Mouse (Mus musculus): Measurements from ENCODE around the gene Arrdc1. TPM values are rescaled to one million over a fixed set of nuclear protein-coding genes. Genes with fewer than 3 reads are reported as not detected.

Gene Arrdc1
- polyA plus RNA-seq, 1 experiment from 2014 or later: 11.9 TPM

DNA sequence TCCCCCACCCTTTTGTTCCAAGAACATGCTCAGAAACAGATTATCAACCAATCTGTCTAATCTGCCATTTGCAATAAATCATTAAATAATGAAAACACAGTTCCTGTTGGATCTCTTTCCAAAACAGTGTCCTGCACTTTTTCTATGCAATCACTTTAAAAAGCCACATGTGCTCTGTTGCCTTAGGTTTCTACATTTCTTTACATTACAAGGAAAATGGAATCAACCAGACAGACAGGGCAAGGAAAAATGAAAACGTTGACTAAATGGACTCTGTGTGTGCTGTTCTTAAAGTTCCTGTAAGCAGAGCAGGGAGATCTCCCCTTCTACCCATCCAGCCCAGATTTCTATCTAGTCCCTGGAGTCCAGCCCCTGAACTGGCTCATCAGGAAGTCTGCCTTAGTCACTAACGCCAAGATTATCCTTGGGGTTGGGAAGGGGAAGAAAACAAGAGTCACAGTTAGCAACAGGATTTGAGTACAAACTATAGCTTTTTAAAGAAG, 29.3 kb downstream of the Arrdc1 start:
- Histone ChIP-seq H3K27me3 (ENCODE audit: control insufficient read depth, insufficient read depth, low read length) (no peaks in the 10 kb centered on the region), H3K27ac (replicated peaks in 1 of 2; ENCODE audit: control insufficient read depth in 1 of 2, insufficient read depth in 1 of 2, low read depth in 2 of 2, low read length in 2 of 2) (no peak overlapping the region), H3K36me3 (ENCODE audit: control insufficient read depth, insufficient read depth, low read length) (no peaks in the 10 kb centered on the region), H3K9me3 (ENCODE audit: control insufficient read depth, low read length) (no peaks in the 10 kb centered on the region), H3K4me1 (ENCODE audit: control insufficient read depth in 2 of 2, insufficient read depth in 2 of 2, low read length in 2 of 2) (peaks cover 4 to 29% of the 10 kb centered on the region in 2 experiments), H3K4me2 (ENCODE audit: low read length) (no peak overlapping the region), H3K9ac (ENCODE audit: low read length) (no peak overlapping the region), H3K4me3 (ENCODE audit: control insufficient read depth in 1 of 2, insufficient read depth in 1 of 2, low read depth in 1 of 2, low read length in 2 of 2) (no peak overlapping the region)
- WGBS: 26% methylated on average over 2 of the region's 2 CpGs
- ATAC-seq (ENCODE audit: insufficient number of reproducible peaks, insufficient read depth, low FRiP score, low read depth): no peak

GRCm38 (mm10) chr2:24904823-24905652, 30.0 kb downstream of the Arrdc1 start:
- no peaks in the 10 kb centered on the region for H3K36me3 ChIP-seq (ENCODE audit: control insufficient read depth, insufficient read depth, low read length)
- H3K9me3 ChIP-seq (ENCODE audit: control insufficient read depth, low read length): no peaks in the 10 kb centered on the region
- WGBS: 71% methylated on average over 11 of the region's 11 CpGs
- no peak overlapping the region for H3K9ac ChIP-seq (ENCODE audit: low read length)
- no peaks in the 10 kb centered on the region for H3K27me3 ChIP-seq (ENCODE audit: control insufficient read depth, insufficient read depth, low read length)
- no peak overlapping the region for H3K4me3 ChIP-seq (ENCODE audit: control insufficient read depth in 1 of 2, insufficient read depth in 1 of 2, low read depth in 1 of 2, low read length in 2 of 2)
- peaks cover 4 to 29% of the 10 kb centered on the region in 2 experiments for H3K4me1 ChIP-seq (ENCODE audit: control insufficient read depth in 2 of 2, insufficient read depth in 2 of 2, low read length in 2 of 2)
- no peak overlapping the region for H3K4me2 ChIP-seq (ENCODE audit: low read length)
- ATAC-seq (ENCODE audit: insufficient number of reproducible peaks, insufficient read depth, low FRiP score, low read depth): no peak
- H3K27ac ChIP-seq (replicated peaks in 1 of 2; ENCODE audit: control insufficient read depth in 1 of 2, insufficient read depth in 1 of 2, low read depth in 2 of 2, low read length in 2 of 2): no peak overlapping the region

DNA sequence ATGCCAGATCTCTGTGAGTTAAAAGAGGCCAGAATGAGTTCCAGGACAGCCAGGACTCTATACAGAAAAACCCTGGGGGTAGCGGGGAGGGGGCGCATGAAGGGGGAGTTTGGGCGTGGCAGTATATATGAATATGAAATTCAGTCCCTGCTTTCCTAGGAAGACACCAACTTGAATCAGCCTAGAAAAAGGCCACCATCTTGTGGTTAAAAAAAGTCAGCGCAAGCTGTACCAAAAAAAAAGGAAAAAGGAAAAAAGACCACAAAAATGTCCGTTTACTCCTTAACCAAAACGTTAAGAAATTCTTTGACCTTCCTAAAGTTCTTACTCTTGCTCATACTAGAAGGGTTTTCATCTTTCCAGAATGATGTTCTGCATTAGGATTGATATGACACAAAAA, 32.1 kb downstream of the Arrdc1 start:
- H3K4me2 ChIP-seq (ENCODE audit: low read length): no peak overlapping the region
- H3K9ac ChIP-seq (ENCODE audit: low read length): no peak overlapping the region
- WGBS: 86% methylated on average over 6 of the region's 6 CpGs
- no peaks in the 10 kb centered on the region for H3K9me3 ChIP-seq (ENCODE audit: control insufficient read depth, low read length)
- H3K4me1 ChIP-seq (ENCODE audit: control insufficient read depth in 2 of 2, insufficient read depth in 2 of 2, low read length in 2 of 2): peaks cover 4 to 29% of the 10 kb centered on the region in 2 experiments
- no peaks in the 10 kb centered on the region for H3K27me3 ChIP-seq (ENCODE audit: control insufficient read depth, insufficient read depth, low read length)
- peaks cover under 1% of the 10 kb centered on the region; the same call in 1 of the 2 replicates for H3K36me3 ChIP-seq (ENCODE audit: control insufficient read depth, insufficient read depth, low read length)
- no peak overlapping the region for H3K27ac ChIP-seq (replicated peaks in 1 of 2; ENCODE audit: control insufficient read depth in 1 of 2, insufficient read depth in 1 of 2, low read depth in 2 of 2, low read length in 2 of 2)
- ATAC-seq (ENCODE audit: insufficient number of reproducible peaks, insufficient read depth, low FRiP score, low read depth): no peak
- no peak overlapping the region for H3K4me3 ChIP-seq (ENCODE audit: control insufficient read depth in 1 of 2, insufficient read depth in 1 of 2, low read depth in 1 of 2, low read length in 2 of 2)

DNA sequence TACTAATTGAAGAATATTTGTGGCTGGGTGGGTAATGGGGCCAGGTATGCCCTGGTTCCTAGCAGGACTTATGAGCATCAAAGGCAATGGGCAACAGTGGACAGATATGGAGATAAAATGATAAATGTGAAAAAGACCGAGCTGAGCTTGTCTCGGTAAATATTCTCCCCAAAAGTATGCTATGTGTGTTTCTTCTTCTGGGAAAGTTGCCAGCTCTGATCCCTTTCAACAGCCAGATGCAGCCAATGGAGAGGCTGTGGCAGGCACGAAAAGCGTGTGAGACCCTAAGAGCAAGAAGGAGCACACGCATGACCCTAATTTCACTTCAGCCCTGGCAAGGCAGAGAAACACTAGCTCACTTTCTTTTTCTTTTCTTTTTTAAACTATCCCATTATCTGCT, 34.0 kb downstream of the Arrdc1 start:
- WGBS: 43% methylated on average over 5 of the region's 5 CpGs

DNA sequence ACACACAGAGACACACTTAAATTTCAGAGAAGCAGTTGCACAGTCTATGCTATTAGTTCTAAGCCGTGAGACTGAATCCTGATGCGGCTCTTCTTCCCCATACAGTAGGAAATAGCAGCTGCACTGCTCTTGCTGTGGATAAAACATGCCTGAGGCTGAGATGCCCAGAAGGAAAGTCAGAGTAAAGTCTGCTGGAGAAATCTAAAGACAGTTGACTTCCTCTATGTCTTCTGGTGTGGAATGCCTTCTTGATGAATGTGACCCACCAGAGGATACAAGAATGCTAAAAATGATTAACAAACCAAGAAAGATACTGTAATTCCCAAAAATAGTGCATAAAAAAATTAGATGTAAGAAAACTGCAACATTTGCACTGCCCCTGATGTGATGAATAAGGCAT, 35.8 kb downstream of the Arrdc1 start:
- Histone ChIP-seq H3K36me3 (ENCODE audit: control insufficient read depth, insufficient read depth, low read length) (peaks cover 5% of the 10 kb centered on the region; the same call in 1 of the 2 replicates), H3K27me3 (ENCODE audit: control insufficient read depth, insufficient read depth, low read length) (no peaks in the 10 kb centered on the region), H3K4me1 (ENCODE audit: control insufficient read depth in 2 of 2, insufficient read depth in 2 of 2, low read length in 2 of 2) (peaks cover 4 to 14% of the 10 kb centered on the region in 2 experiments), H3K9me3 (ENCODE audit: control insufficient read depth, low read length) (no peaks in the 10 kb centered on the region), H3K27ac (replicated peaks in 1 of 2; ENCODE audit: control insufficient read depth in 1 of 2, insufficient read depth in 1 of 2, low read depth in 2 of 2, low read length in 2 of 2) (no peak overlapping the region), H3K9ac (ENCODE audit: low read length) (no peak overlapping the region), H3K4me2 (ENCODE audit: low read length) (no peak overlapping the region), H3K4me3 (ENCODE audit: control insufficient read depth in 1 of 2, insufficient read depth in 1 of 2, low read depth in 1 of 2, low read length in 2 of 2) (no peak overlapping the region)
- no peak for ATAC-seq (ENCODE audit: insufficient number of reproducible peaks, insufficient read depth, low FRiP score, low read depth)
- WGBS: 88% methylated on average over 2 of the region's 2 CpGs

More for the DNA sequence above, 34.0 kb downstream of the Arrdc1 start:
- Histone ChIP-seq H3K4me2 (ENCODE audit: low read length) (no peak overlapping the region), H3K9ac (ENCODE audit: low read length) (no peak overlapping the region), H3K4me1 (ENCODE audit: control insufficient read depth in 2 of 2, insufficient read depth in 2 of 2, low read length in 2 of 2) (peaks cover 4 to 23% of the 10 kb centered on the region in 2 experiments), H3K4me3 (ENCODE audit: control insufficient read depth in 1 of 2, insufficient read depth in 1 of 2, low read depth in 1 of 2, low read length in 2 of 2) (no peak overlapping the region), H3K27me3 (ENCODE audit: control insufficient read depth, insufficient read depth, low read length) (no peaks in the 10 kb centered on the region), H3K27ac (replicated peaks in 1 of 2; ENCODE audit: control insufficient read depth in 1 of 2, insufficient read depth in 1 of 2, low read depth in 2 of 2, low read length in 2 of 2) (no peak overlapping the region), H3K36me3 (ENCODE audit: control insufficient read depth, insufficient read depth, low read length) (peaks cover 5% of the 10 kb centered on the region; the same call in 1 of the 2 replicates), H3K9me3 (ENCODE audit: control insufficient read depth, low read length) (no peaks in the 10 kb centered on the region)
- ATAC-seq (ENCODE audit: insufficient number of reproducible peaks, insufficient read depth, low FRiP score, low read depth): no peak

- ATAC-seq (ENCODE audit: insufficient number of reproducible peaks, insufficient read depth, low FRiP score, low read depth): no peak
- H3K9me3 ChIP-seq (ENCODE audit: control insufficient read depth, low read length): no peaks in the 10 kb centered on the region
- WGBS: 77% methylated on average over 4 of the region's 4 CpGs
Measured at GRCm38 (mm10) chr2:24896761-24897160, 38.3 kb downstream of the Arrdc1 start.

DNA sequence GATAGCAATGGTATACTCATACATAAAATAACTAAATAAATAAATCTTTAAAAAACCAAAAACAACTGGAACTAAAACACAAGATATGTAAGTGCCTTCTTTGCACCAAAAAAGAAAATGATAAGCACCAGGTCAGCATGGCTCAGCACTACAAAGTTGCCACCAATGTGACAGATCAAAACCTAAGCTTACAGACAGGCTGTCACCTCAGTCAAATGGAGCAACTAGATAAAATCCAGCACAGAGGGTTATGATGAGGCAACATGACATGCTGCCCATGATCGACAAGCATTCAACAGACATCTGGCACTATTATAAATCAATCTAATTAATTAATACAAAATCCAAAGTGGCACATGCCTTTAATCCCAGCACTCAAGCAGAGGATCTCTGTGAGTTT, 40.8 kb downstream of the Arrdc1 start:
- WGBS: 90% methylated on average over 1 of the region's 1 CpGs
- no peak for ATAC-seq (ENCODE audit: insufficient number of reproducible peaks, insufficient read depth, low FRiP score, low read depth)

More at GRCm38 (mm10) chr2:24896761-24897160, 38.3 kb downstream of the Arrdc1 start:
- no peaks in the 10 kb centered on the region for H3K27me3 ChIP-seq (ENCODE audit: control insufficient read depth, insufficient read depth, low read length)
- H3K27ac ChIP-seq (replicated peaks in 1 of 2; ENCODE audit: control insufficient read depth in 1 of 2, insufficient read depth in 1 of 2, low read depth in 2 of 2, low read length in 2 of 2): no peak overlapping the region
- no peak overlapping the region for H3K4me2 ChIP-seq (ENCODE audit: low read length)
- peaks cover 5% of the 10 kb centered on the region; the same call in 1 of the 2 replicates for H3K36me3 ChIP-seq (ENCODE audit: control insufficient read depth, insufficient read depth, low read length)
- no peak overlapping the region for H3K9ac ChIP-seq (ENCODE audit: low read length)
- peaks cover 4 to 10% of the 10 kb centered on the region in 2 experiments for H3K4me1 ChIP-seq (ENCODE audit: control insufficient read depth in 2 of 2, insufficient read depth in 2 of 2, low read length in 2 of 2)
- H3K4me3 ChIP-seq (ENCODE audit: control insufficient read depth in 1 of 2, insufficient read depth in 1 of 2, low read depth in 1 of 2, low read length in 2 of 2): no peak overlapping the region

More for the DNA sequence above, 40.8 kb downstream of the Arrdc1 start:
- Histone ChIP-seq H3K4me3 (ENCODE audit: control insufficient read depth in 1 of 2, insufficient read depth in 1 of 2, low read depth in 1 of 2, low read length in 2 of 2) (no peak overlapping the region), H3K4me1 (ENCODE audit: control insufficient read depth in 2 of 2, insufficient read depth in 2 of 2, low read length in 2 of 2) (peaks cover 0 to 6% of the 10 kb centered on the region in 2 experiments; a peak in 1 of 4 replicates), H3K27ac (replicated peaks in 1 of 2; ENCODE audit: control insufficient read depth in 1 of 2, insufficient read depth in 1 of 2, low read depth in 2 of 2, low read length in 2 of 2) (no peak overlapping the region), H3K36me3 (ENCODE audit: control insufficient read depth, insufficient read depth, low read length) (peaks cover 5% of the 10 kb centered on the region; the same call in 1 of the 2 replicates), H3K27me3 (ENCODE audit: control insufficient read depth, insufficient read depth, low read length) (no peaks in the 10 kb centered on the region), H3K4me2 (ENCODE audit: low read length) (no peak overlapping the region), H3K9ac (ENCODE audit: low read length) (no peak overlapping the region), H3K9me3 (ENCODE audit: control insufficient read depth, low read length) (no peaks in the 10 kb centered on the region)
